Mouse (Mus musculus): ENCODE measurements at regions not wholly inside any gene's neighbourhood (a gene's known extent, or its start where the extent isn't known, plus 50 kb on each side); places are given as distances from the start of the nearest gene placed in this dataset.

- no peak for ATAC-seq
- no peak overlapping the region for H3K27ac ChIP-seq (ENCODE audit: low read depth, low read length)
- 83% methylated on average over 4 of the region's 4 CpGs for whole genome bisulfite sequencing
- H3K4me3 ChIP-seq (ENCODE audit: low read length), result no peak overlapping the region
- no peaks in the 10 kb centered on the region for H3K27me3 ChIP-seq (replicated peaks; ENCODE audit: control insufficient read depth, insufficient read depth, low read length)
- no peak overlapping the region for H3K9ac ChIP-seq (ENCODE audit: low read depth, low read length)
- H3K9me3 ChIP-seq (ENCODE audit: control insufficient read depth, low read length), result 0 out of 2 replicates have a peak, but pooled peaks cover 2% of the 10 kb centered on the region
- H3K36me3 ChIP-seq (ENCODE audit: control insufficient read depth, insufficient read depth, low read length), result no peaks in the 10 kb centered on the region
- no peak overlapping the region for H3K4me2 ChIP-seq (ENCODE audit: low read length)
- no peaks in the 10 kb centered on the region for H3K4me1 ChIP-seq (ENCODE audit: control insufficient read depth, insufficient read depth, low read depth, low read length)
Observed at GRCm38 (mm10) chr3:54604705-54605379, 87.8 kb upstream of the Supt20 start.

- Histone ChIP-seq H3K9me3 (ENCODE audit: control insufficient read depth, low read length) (0 out of 2 replicates have a peak, but pooled peaks cover 1% of the 10 kb centered on the region), H3K36me3 (ENCODE audit: control insufficient read depth, insufficient read depth, low read length) (no peaks in the 10 kb centered on the region), H3K27ac (ENCODE audit: low read depth, low read length) (no peak overlapping the region), H3K4me1 (ENCODE audit: control insufficient read depth, insufficient read depth, low read depth, low read length) (no peaks in the 10 kb centered on the region), H3K9ac (ENCODE audit: low read depth, low read length) (no peak overlapping the region), H3K4me2 (ENCODE audit: low read length) (no peak overlapping the region), H3K27me3 (replicated peaks; ENCODE audit: control insufficient read depth, insufficient read depth, low read length) (no peaks in the 10 kb centered on the region), H3K4me3 (ENCODE audit: low read length) (no peak overlapping the region)
- 89% methylated on average over 10 of the region's 10 CpGs for WGBS
- ATAC-seq, result no peak
Observed at GRCm38 (mm10) chr3:54611431-54611990, 81.1 kb upstream of the Supt20 start.

GRCm38 (mm10) chr3:54613845-54614244, 78.8 kb upstream of the Supt20 start:
- Histone ChIP-seq H3K9ac (ENCODE audit: low read depth, low read length) (no peak overlapping the region), H3K27me3 (replicated peaks; ENCODE audit: control insufficient read depth, insufficient read depth, low read length) (no peaks in the 10 kb centered on the region), H3K27ac (ENCODE audit: low read depth, low read length) (no peak overlapping the region), H3K9me3 (ENCODE audit: control insufficient read depth, low read length) (peaks cover 5% of the 10 kb centered on the region; the same call in 1 of the 2 replicates), H3K4me2 (ENCODE audit: low read length) (no peak overlapping the region), H3K4me3 (ENCODE audit: low read length) (no peak overlapping the region), H3K36me3 (ENCODE audit: control insufficient read depth, insufficient read depth, low read length) (no peaks in the 10 kb centered on the region), H3K4me1 (ENCODE audit: control insufficient read depth, insufficient read depth, low read depth, low read length) (no peaks in the 10 kb centered on the region)
- 87% methylated on average over 2 of the region's 2 CpGs for WGBS
- ATAC-seq, result no peak

- 93% methylated on average over 4 of the region's 4 CpGs for WGBS
- ATAC-seq, result no peak
Observed at GRCm38 (mm10) chr3:54617298-54617697, 75.3 kb upstream of the Supt20 start.

GRCm38 (mm10) chr3:54618286-54618685, 74.3 kb upstream of the Supt20 start:
- no peak overlapping the region for H3K27ac ChIP-seq (ENCODE audit: low read depth, low read length)
- H3K9me3 ChIP-seq (ENCODE audit: control insufficient read depth, low read length), result peaks cover 5% of the 10 kb centered on the region; the same call in 1 of the 2 replicates
- no peaks in the 10 kb centered on the region for H3K36me3 ChIP-seq (ENCODE audit: control insufficient read depth, insufficient read depth, low read length)
- no peaks in the 10 kb centered on the region for H3K4me1 ChIP-seq (ENCODE audit: control insufficient read depth, insufficient read depth, low read depth, low read length)
- H3K9ac ChIP-seq (ENCODE audit: low read depth, low read length), result no peak overlapping the region
- no peak overlapping the region for H3K4me3 ChIP-seq (ENCODE audit: low read length)
- no peak for ATAC-seq
- H3K27me3 ChIP-seq (replicated peaks; ENCODE audit: control insufficient read depth, insufficient read depth, low read length), result no peaks in the 10 kb centered on the region
- H3K4me2 ChIP-seq (ENCODE audit: low read length), result no peak overlapping the region
- WGBS, result 93% methylated on average over 4 of the region's 4 CpGs

More at GRCm38 (mm10) chr3:54617298-54617697, 75.3 kb upstream of the Supt20 start:
- Histone ChIP-seq H3K27me3 (replicated peaks; ENCODE audit: control insufficient read depth, insufficient read depth, low read length) (no peaks in the 10 kb centered on the region), H3K36me3 (ENCODE audit: control insufficient read depth, insufficient read depth, low read length) (no peaks in the 10 kb centered on the region), H3K4me3 (ENCODE audit: low read length) (no peak overlapping the region), H3K9ac (ENCODE audit: low read depth, low read length) (no peak overlapping the region), H3K4me1 (ENCODE audit: control insufficient read depth, insufficient read depth, low read depth, low read length) (no peaks in the 10 kb centered on the region), H3K9me3 (ENCODE audit: control insufficient read depth, low read length) (peaks cover 5% of the 10 kb centered on the region; the same call in 1 of the 2 replicates), H3K4me2 (ENCODE audit: low read length) (no peak overlapping the region), H3K27ac (ENCODE audit: low read depth, low read length) (no peak overlapping the region)

- Histone ChIP-seq H3K4me1 (ENCODE audit: control insufficient read depth, insufficient read depth, low read depth, low read length) (no peaks in the 10 kb centered on the region), H3K36me3 (ENCODE audit: control insufficient read depth, insufficient read depth, low read length) (no peaks in the 10 kb centered on the region), H3K4me2 (ENCODE audit: low read length) (no peak overlapping the region), H3K9ac (ENCODE audit: low read depth, low read length) (no peak overlapping the region), H3K27me3 (replicated peaks; ENCODE audit: control insufficient read depth, insufficient read depth, low read length) (no peaks in the 10 kb centered on the region), H3K4me3 (ENCODE audit: low read length) (no peak overlapping the region), H3K27ac (ENCODE audit: low read depth, low read length) (no peak overlapping the region), H3K9me3 (ENCODE audit: control insufficient read depth, low read length) (peaks cover 11% of the 10 kb centered on the region)
- WGBS, result 92% methylated on average over 7 of the region's 7 CpGs
- ATAC-seq, result no peak
Observed at GRCm38 (mm10) chr3:54630254-54630653, 62.4 kb upstream of the Supt20 start.

- no peak overlapping the region for H3K9ac ChIP-seq (ENCODE audit: low read depth, low read length)
- no peak overlapping the region for H3K4me3 ChIP-seq (ENCODE audit: low read length)
- H3K4me2 ChIP-seq (ENCODE audit: low read length), result no peak overlapping the region
- 96% methylated on average over 13 of the region's 13 CpGs for WGBS
- H3K9me3 ChIP-seq (ENCODE audit: control insufficient read depth, low read length), result peaks cover 11% of the 10 kb centered on the region
- H3K27ac ChIP-seq (ENCODE audit: low read depth, low read length), result no peak overlapping the region
- no peaks in the 10 kb centered on the region for H3K27me3 ChIP-seq (replicated peaks; ENCODE audit: control insufficient read depth, insufficient read depth, low read length)
- H3K4me1 ChIP-seq (ENCODE audit: control insufficient read depth, insufficient read depth, low read depth, low read length), result no peaks in the 10 kb centered on the region
- no peak for ATAC-seq
- H3K36me3 ChIP-seq (ENCODE audit: control insufficient read depth, insufficient read depth, low read length), result no peaks in the 10 kb centered on the region
Observed at GRCm38 (mm10) chr3:54632731-54633130, 59.9 kb upstream of the Supt20 start.

GRCm38 (mm10) chr3:54633446-54633845, 59.2 kb upstream of the Supt20 start:
- Histone ChIP-seq H3K36me3 (ENCODE audit: control insufficient read depth, insufficient read depth, low read length) (no peaks in the 10 kb centered on the region), H3K4me3 (ENCODE audit: low read length) (no peak overlapping the region), H3K9ac (ENCODE audit: low read depth, low read length) (no peak overlapping the region), H3K27me3 (replicated peaks; ENCODE audit: control insufficient read depth, insufficient read depth, low read length) (no peaks in the 10 kb centered on the region), H3K27ac (ENCODE audit: low read depth, low read length) (no peak overlapping the region), H3K9me3 (ENCODE audit: control insufficient read depth, low read length) (peaks cover 11% of the 10 kb centered on the region), H3K4me1 (ENCODE audit: control insufficient read depth, insufficient read depth, low read depth, low read length) (no peaks in the 10 kb centered on the region), H3K4me2 (ENCODE audit: low read length) (no peak overlapping the region)
- no peak for ATAC-seq
- 93% methylated on average over 23 of the region's 23 CpGs for WGBS

- Histone ChIP-seq H3K4me3 (ENCODE audit: low read length) (no peak overlapping the region), H3K4me2 (ENCODE audit: low read length) (no peak overlapping the region), H3K27me3 (replicated peaks; ENCODE audit: control insufficient read depth, insufficient read depth, low read length) (no peaks in the 10 kb centered on the region), H3K27ac (ENCODE audit: low read depth, low read length) (no peak overlapping the region), H3K9ac (ENCODE audit: low read depth, low read length) (no peak overlapping the region), H3K9me3 (ENCODE audit: control insufficient read depth, low read length) (peaks cover 11% of the 10 kb centered on the region), H3K4me1 (ENCODE audit: control insufficient read depth, insufficient read depth, low read depth, low read length) (no peaks in the 10 kb centered on the region), H3K36me3 (ENCODE audit: control insufficient read depth, insufficient read depth, low read length) (no peaks in the 10 kb centered on the region)
- no peak for ATAC-seq
- 95% methylated on average over 10 of the region's 10 CpGs for WGBS
Observed at GRCm38 (mm10) chr3:54634456-54634855, 58.2 kb upstream of the Supt20 start.

Data from hindbrain, embryonic 16.5 days (tissue).